Mouse (Mus musculus) lung, postnatal 36 days (tissue): ENCODE results near the gene H2-Oa.

Experiments
- DNase-seq: peaks from one replicate; pipeline ENCODE4 v3.0.0; 2022; ENCODE audit warnings: mixed read lengths

The H2-Oa gene

GRCm38 (mm10) chr17:34102831-34103230, 10.7 kb downstream of the H2-Oa start:
- no peak for DNase-seq

- no peak for DNase-seq
Measured at GRCm38 (mm10) chr17:34104804-34105203, 12.7 kb downstream of the H2-Oa start.

- DNase-seq = no peak
Measured at GRCm38 (mm10) chr17:34106555-34106954, 14.4 kb downstream of the H2-Oa start.

- DNase-seq = no peak
Measured at GRCm38 (mm10) chr17:34107109-34107867, 15.1 kb downstream of the H2-Oa start.

GRCm38 (mm10) chr17:34108460-34108859, 16.3 kb downstream of the H2-Oa start:
- no peak for DNase-seq

GRCm38 (mm10) chr17:34109038-34109805, 17.1 kb downstream of the H2-Oa start:
- DNase-seq = peak; percentile 45

- DNase-seq = peak; percentile 44
Measured at GRCm38 (mm10) chr17:34109806-34110195, 17.7 kb downstream of the H2-Oa start.

GRCm38 (mm10) chr17:34110309-34110708, 18.2 kb downstream of the H2-Oa start:
- DNase-seq = no peak

GRCm38 (mm10) chr17:34114114-34114513, 22.0 kb downstream of the H2-Oa start:
- DNase-seq = no peak

- no peak for DNase-seq
Measured at GRCm38 (mm10) chr17:34116736-34117370, 24.7 kb downstream of the H2-Oa start.

- no peak for DNase-seq
Measured at GRCm38 (mm10) chr17:34117421-34118112, 25.4 kb downstream of the H2-Oa start.

GRCm38 (mm10) chr17:34118113-34118872, 26.2 kb downstream of the H2-Oa start:
- peak; percentile 35 for DNase-seq

- no peak for DNase-seq
Measured at GRCm38 (mm10) chr17:34118873-34119248, 26.7 kb downstream of the H2-Oa start.

GRCm38 (mm10) chr17:34119249-34120179, 27.4 kb downstream of the H2-Oa start, which contains the start of gene H2-DMa:
Gene H2-DMa (plus strand): TSS chr17:34119541.
- peak; percentile 99 for DNase-seq

- peak; percentile 94 for DNase-seq
Measured at GRCm38 (mm10) chr17:34120180-34120723, 28.1 kb downstream of the H2-Oa start.

GRCm38 (mm10) chr17:34120814-34121171, 28.7 kb downstream of the H2-Oa start:
- peak; percentile 91 for DNase-seq

GRCm38 (mm10) chr17:34121172-34121878, 29.2 kb downstream of the H2-Oa start:
- peak; percentile 91 for DNase-seq

GRCm38 (mm10) chr17:34121879-34122187, 29.7 kb downstream of the H2-Oa start:
- DNase-seq = peak; percentile 77

- DNase-seq = peak; percentile 97
Measured at GRCm38 (mm10) chr17:34122188-34122984, 30.2 kb downstream of the H2-Oa start, which contains the start of gene Brd2. Gene Brd2 (minus strand): TSS chr17:34122634.
